Mouse (Mus musculus): ENCODE results near the gene Ank2. TPM values are rescaled to one million over a fixed set of nuclear protein-coding genes. Genes with fewer than 3 reads are reported as not detected.

The Ank2 gene
- total RNA-seq, 2 experiments from 2014 or later, result 299 to 338 TPM

GRCm38 (mm10) chr3:127153861-127154260 is 345.3 kb downstream of the Ank2 start:
- intact Hi-C loops (cut with DNase I), result no loop called here
- no peak for DNase-seq (ENCODE audit: low spot score)

DNA sequence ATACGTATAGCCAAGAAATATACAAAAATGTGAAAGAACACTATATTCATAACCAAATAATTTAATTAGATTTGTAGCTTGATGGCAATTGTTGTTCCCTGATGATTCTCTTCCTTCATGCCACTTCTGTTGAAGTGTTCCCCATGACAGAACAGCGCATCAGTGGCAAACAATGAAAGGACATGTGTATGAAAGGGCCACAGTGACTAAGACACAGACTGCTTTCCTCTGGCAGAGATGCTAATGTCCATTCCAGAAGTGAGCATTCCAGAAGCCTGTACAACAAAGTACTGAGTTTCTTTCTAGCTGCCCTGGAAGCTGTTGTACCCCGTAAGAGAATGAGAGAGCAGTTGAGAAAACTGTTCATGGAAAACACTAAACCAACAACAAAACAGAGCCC is 345.7 kb downstream of the Ank2 start:
- no peak for DNase-seq (ENCODE audit: low spot score)
- intact Hi-C loops (cut with DNase I), result no loop called here

GRCm38 (mm10) chr3:127148648-127149047 is 350.5 kb downstream of the Ank2 start:
- no peak for DNase-seq (ENCODE audit: low spot score)
- intact Hi-C loops (cut with DNase I), result no loop called here

DNA sequence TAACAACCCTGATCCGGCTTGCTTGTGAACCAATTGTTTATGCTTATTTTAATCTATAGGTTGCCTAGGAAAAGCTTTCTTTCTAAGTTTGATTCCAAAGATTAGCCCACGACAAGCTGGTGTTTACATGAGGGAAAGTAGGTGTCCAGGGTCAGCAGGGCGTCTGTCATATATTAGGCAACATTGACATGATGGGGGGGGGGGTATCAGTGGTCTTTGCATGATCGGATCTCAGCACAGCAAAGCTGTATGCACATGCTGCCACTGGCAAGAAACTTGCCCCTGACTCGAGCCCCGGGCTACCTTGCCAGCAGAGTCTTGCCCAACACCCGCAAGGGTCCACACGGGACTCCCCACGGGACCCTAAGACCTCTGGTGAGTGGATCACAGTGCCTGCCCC is 358.6 kb downstream of the Ank2 start:
- intact Hi-C loops (cut with DNase I), result no loop called here
- no peak for DNase-seq (ENCODE audit: low spot score)

- intact Hi-C loops (cut with DNase I), result no loop called here
- no peak for DNase-seq (ENCODE audit: low spot score)
Observed at GRCm38 (mm10) chr3:127139638-127140037, 359.5 kb downstream of the Ank2 start.

DNA sequence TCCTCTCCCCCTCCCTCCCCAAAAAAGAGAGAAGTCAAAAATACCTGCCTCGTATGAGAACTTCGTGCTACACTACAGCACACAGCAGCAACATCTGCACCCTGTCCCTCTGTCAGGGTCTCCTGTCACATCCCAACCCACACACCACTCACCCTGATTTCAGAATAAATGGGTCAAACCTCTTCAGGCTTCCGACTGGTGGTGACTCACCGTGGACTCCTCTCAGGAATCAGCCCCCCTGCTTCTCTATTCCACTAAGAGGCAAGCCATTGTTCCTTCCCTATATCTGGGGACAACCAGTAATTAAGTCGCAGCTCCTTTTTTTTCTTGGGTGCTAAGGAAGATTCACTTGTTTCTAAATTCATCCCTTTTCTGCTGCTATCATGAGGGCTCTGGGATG is 361.6 kb downstream of the Ank2 start:
- intact Hi-C loops (cut with DNase I), result no loop called here
- DNase-seq (ENCODE audit: low spot score), result no peak

GRCm38 (mm10) chr3:127134062-127134461 is 365.1 kb downstream of the Ank2 start:
- intact Hi-C loops (cut with DNase I), result no loop called here
- no peak for DNase-seq (ENCODE audit: low spot score)

DNA sequence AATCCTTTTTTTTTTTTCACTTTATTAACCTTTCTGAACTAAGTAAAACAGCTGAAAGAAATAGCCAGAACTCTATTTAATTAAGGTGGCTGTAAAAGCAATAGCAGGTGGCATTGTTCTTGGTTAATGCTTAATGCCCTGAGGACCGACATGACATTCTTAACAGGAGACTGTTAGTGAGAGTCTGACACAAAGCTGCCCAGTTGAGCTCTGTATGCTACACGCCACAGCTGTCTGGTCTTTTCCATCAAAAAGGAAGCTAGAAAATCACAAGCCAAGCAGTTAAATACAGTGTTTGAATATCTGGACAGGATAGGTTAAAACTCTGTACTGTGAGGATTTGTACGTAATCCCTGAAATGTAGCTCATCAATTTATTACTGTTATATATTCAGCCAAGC is 368.1 kb downstream of the Ank2 start:
- no peak for DNase-seq (ENCODE audit: low spot score)
- intact Hi-C loops (cut with DNase I), result no loop called here

GRCm38 (mm10) chr3:127130167-127130770 is 368.9 kb downstream of the Ank2 start:
- intact Hi-C loops (cut with DNase I), result no loop called here
- no peak for DNase-seq (ENCODE audit: low spot score)

DNA sequence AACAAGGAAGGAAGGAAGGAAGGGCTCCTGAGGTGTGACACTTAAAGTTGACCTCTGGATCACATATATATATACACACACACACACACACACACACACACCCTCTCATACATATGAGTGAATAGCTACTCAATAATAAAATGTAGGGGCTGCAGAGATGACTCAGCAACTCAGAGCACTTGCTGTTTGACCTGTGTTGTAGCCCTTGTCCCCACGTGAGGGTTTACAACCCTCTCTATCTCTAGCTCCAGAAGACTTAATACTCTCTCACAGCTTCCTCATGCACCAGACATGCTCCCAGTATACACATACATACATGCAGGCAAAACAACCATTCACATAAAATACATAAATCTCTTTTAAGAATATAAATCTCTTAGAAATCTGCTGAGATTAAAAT is 369.4 kb downstream of the Ank2 start:
- DNase-seq (ENCODE audit: low spot score), result no peak
- intact Hi-C loops (cut with DNase I), result no loop called here

DNA sequence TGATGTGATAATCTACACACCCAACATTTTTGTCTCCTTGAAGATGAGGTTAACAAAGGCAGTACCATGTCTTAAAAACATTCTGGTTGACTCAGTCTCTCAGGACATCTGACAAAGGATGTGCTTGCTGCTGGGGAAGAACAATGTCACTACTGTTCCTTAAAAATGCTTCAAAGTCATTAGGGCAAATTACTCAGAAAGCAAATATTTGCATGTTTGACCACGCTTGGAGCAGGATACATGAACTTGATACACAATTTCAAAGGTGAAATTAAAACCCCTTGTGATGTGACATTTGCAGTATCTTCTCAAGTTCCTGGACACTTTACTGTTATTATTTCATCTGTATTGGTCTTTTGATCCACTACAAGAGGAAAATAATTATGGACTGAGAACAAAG is 371.5 kb downstream of the Ank2 start:
- no peak for DNase-seq (ENCODE audit: low spot score)
- intact Hi-C loops (cut with DNase I), result no loop called here

DNA sequence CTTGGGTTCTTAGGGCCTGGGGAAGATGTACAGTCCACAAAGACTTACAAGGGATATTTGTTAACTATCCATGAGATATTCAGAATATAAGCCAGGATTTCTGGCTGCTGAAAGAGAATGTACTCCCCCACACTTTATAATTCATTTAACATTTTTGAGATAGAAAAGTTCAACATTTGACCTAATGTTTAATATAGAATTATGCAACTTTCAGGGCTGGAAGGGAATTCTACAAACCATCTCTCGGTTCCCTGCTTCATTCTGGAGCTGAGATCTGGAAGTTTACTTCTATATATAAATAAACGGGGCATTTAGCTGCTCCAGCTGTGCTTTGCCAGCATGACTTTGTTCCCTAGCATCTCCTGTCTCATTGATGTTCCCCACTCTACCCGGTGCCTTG is 372.9 kb downstream of the Ank2 start:
- intact Hi-C loops (cut with DNase I), result no loop called here
- DNase-seq (ENCODE audit: low spot score), result no peak

DNA sequence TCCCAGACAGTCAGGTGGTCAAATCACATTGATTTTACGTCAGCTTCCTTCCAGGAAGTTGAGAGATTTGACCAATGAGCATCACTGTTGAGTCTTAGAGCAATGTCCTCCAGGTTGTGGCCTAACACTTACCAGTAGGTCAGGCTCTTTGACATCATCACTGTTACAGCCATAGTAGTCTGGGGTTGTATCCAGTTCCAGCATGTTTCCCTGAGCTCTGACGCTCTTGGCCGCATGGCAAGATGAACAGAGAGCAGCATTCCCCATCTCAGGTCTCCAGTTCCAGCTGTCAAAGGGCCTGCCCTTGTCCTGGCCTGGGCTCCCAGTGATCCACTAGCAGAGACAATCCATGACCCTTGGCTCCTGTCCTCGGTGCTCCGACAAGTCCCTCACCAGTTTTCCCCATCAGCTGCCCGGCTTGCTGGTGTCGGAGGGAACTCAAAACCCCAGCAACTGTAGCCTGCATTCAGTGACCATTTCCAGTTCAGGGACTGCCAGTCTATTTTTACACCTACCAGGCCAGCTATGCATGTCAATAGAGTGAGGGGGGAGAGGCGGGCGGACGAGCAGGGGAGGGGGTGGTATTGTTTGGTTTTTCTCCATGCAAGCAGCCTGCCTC is 374.7 kb downstream of the Ank2 start:
- DNase-seq (ENCODE audit: low spot score), result peak; percentile 2
- intact Hi-C loops (cut with DNase I), result no loop called here

GRCm38 (mm10) chr3:127123376-127123775 is 375.8 kb downstream of the Ank2 start:
- intact Hi-C loops (cut with DNase I), result no loop called here
- DNase-seq (ENCODE audit: low spot score), result no peak

- DNase-seq (ENCODE audit: low spot score), result no peak
- intact Hi-C loops (cut with DNase I), result no loop called here
Observed at GRCm38 (mm10) chr3:127118777-127119176, 380.4 kb downstream of the Ank2 start.

DNA sequence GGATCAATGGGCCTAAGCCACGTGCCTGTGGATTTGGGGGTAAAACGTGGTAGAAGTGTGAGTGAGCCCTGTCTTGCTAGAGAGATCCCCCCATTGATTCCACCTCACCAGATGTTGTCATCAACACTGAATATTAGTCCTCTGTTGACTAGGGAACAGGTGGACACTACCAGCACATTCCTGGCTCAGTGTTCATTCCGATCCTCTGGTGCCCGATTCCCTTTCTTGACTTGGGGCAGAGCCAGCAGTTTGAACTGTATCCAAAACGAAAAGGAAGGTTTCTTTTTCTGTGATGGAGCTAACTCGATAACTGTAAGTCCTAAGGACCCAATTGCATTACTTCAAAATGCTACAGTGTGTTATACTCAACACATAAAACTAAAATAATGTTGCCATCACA is 382.9 kb downstream of the Ank2 start:
- no peak for DNase-seq (ENCODE audit: low spot score)
- intact Hi-C loops (cut with DNase I), result no loop called here

- no peak for DNase-seq (ENCODE audit: low spot score)
- intact Hi-C loops (cut with DNase I), result no loop called here
Observed at GRCm38 (mm10) chr3:127113238-127113637, 385.9 kb downstream of the Ank2 start.

- DNase-seq (ENCODE audit: low spot score), result no peak
- intact Hi-C loops (cut with DNase I), result no loop called here
Observed at GRCm38 (mm10) chr3:127109413-127109812, 389.7 kb downstream of the Ank2 start.

- intact Hi-C loops (cut with DNase I), result no loop called here
- DNase-seq (ENCODE audit: low spot score), result no peak
Observed at GRCm38 (mm10) chr3:127108481-127108880, 390.7 kb downstream of the Ank2 start.

GRCm38 (mm10) chr3:127107281-127107680 is 391.9 kb downstream of the Ank2 start:
- intact Hi-C loops (cut with DNase I), result no loop called here
- DNase-seq (ENCODE audit: low spot score), result peak; percentile 7

DNA sequence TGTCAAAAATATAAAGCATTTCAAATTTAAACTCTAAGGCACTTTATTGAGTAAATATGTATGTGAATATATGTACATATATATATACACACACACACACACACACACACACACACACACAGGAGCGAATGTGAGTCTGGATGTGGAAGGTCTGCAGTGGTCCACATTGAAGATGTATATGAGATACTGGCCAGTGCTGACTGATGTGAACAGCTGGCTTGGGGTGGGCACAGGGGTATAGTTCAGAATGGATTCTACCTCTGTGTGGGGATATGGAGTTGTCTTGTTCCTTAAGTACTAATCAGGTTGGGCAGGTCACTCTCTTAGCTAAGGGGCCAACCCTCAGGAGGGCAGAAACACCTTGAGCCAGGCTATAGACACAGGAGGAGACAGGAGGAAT is 397.8 kb downstream of the Ank2 start:
- intact Hi-C loops (cut with DNase I), result no loop called here
- DNase-seq (ENCODE audit: low spot score), result no peak

- DNase-seq (ENCODE audit: low spot score), result no peak
- intact Hi-C loops (cut with DNase I), result no loop called here
Observed at GRCm38 (mm10) chr3:127097745-127098144, 401.4 kb downstream of the Ank2 start.

All from heart, postnatal 25 days (tissue).